Mouse (Mus musculus) heart, postnatal 0 days (tissue): Measurements from ENCODE around the gene Prss40. TPM values are rescaled to one million over a fixed set of nuclear protein-coding genes. Genes with fewer than 3 reads are reported as not detected.
A peak's percentile ranks its signal among the peaks of the same experiment; 100 is the strongest.

ENCODE experiments used
- ATAC-seq: fragments of 200-750 bp; cut with Nextera tagmentation; 2 replicates; pipeline ENCODE4 v1.8.0; 2017; ENCODE audit warnings: low read depth, moderate number of reproducible peaks, moderate library complexity; ENCODE audit not compliant: insufficient read depth
- DNase-seq: peaks from one replicate; pipeline ENCODE4 v3.0.0-alpha.2; 2016; ENCODE audit warnings: low spot score
- H3K27ac ChIP-seq: fragments of 300-500 bp; sonication (generic); 2 replicates; pipeline ENCODE4 v1.5.1; 2014; ENCODE audit warnings: low read depth, mild to moderate bottlenecking
- H3K27me3 ChIP-seq: fragments of 300-500 bp; sonication (generic); 2 replicates; pipeline ENCODE4 v1.6.1; 2014; ENCODE audit warnings: low read length, mixed read lengths; ENCODE audit not compliant: control insufficient read depth, insufficient read depth
- H3K36me3 ChIP-seq: fragments of 300-500 bp; sonication (generic); replicated peaks from 2 replicates; pipeline ENCODE4 v1.6.1; 2014; ENCODE audit warnings: low read length, mixed read lengths; ENCODE audit not compliant: control insufficient read depth, insufficient read depth
- H3K4me1 ChIP-seq: fragments of 300-500 bp; sonication (generic); 2 replicates; pipeline ENCODE4 v1.6.1; 2014; ENCODE audit warnings: antibody characterized with exemption; ENCODE audit not compliant: control insufficient read depth, insufficient read depth
- H3K4me2 ChIP-seq: fragments of 300-500 bp; sonication (generic); 2 replicates; pipeline ENCODE4 v1.6.1; 2014; ENCODE audit warnings: low read depth, mild to moderate bottlenecking, low read length, moderate library complexity
- H3K4me3 ChIP-seq: fragments of 300-500 bp; sonication (generic); 2 replicates; pipeline ENCODE4 v1.5.1; 2014; ENCODE audit warnings: low read depth, low read length
- H3K9ac ChIP-seq: fragments of 300-500 bp; sonication (generic); replicated peaks from 2 replicates; pipeline ENCODE4 v1.6.1; 2014; ENCODE audit warnings: low read depth, low read length, mixed read lengths
- H3K9me3 ChIP-seq: fragments of 300-500 bp; sonication (generic); replicated peaks from 2 replicates; pipeline ENCODE4 v1.6.1; 2016; ENCODE audit warnings: low read length; ENCODE audit not compliant: control insufficient read depth
- CTCF ChIP-seq: IDR thresholded peaks from 2 replicates; pipeline ENCODE4 v1.5.1; 2016; ENCODE audit warnings: antibody characterized with exemption, control low read depth, low read depth
- EP300 ChIP-seq: IDR thresholded peaks from 2 replicates; pipeline ENCODE4 v1.6.1; 2016; ENCODE audit warnings: antibody characterized with exemption, low read depth
- WGBS: fragments of 180-500 bp; shearing (Covaris S2); extraction: QIAGEN DNeasy Blood & Tissue Kit; methylation state at CpG from one replicate; pipeline ENCODE4 v1.1.7; 2014; 5-methylcytosine and 5-hydroxymethylcytosine counted together
- polyA plus RNA-seq: library from polyadenylated mRNA; unstranded; fragments of >200 nt; fragmentation: Nextera tagmentation; extraction: Ambion mirVana; gene quantifications from 2 replicates; pipeline ENCODE4 v1.2.1, GENCODE M21; 2015
- total RNA-seq: library from RNA; depleted of rRNA; stranded (reverse); fragments of >200 nt; gene quantifications from 2 replicates; pipeline ENCODE4 v1.2.3, GENCODE M21; 2014; ENCODE audit warnings: low replicate concordance; rRNA removed

Prss40 gene
- total RNA-seq (not detected in 2 replicates), polyA plus RNA-seq (not detected in 2 replicates)

GRCm38 (mm10) chr1:34560843-34561242 lies at the start of gene Prss40:
Gene Prss40, minus strand, starts transcription at chr1:34560943.
- Histone ChIP-seq H3K36me3 (no peaks in the 10 kb centered on the region), H3K4me3 (no peak within 1 kb of the TSS), H3K27me3 (no peaks in the 10 kb centered on the region), H3K4me2 (no peak within 1 kb of the TSS), H3K9ac (no peak within 1 kb of the TSS), H3K27ac (no peak within 1 kb of the TSS), H3K9me3 (no peaks in the 10 kb centered on the region), H3K4me1 (no peaks in the 10 kb centered on the region)
- ATAC-seq = no peak
- DNase-seq = no peak
- WGBS = 81% methylated on average over 15 of the region's 15 CpGs
- no peak for TF ChIP-seq CTCF
- no peak for TF ChIP-seq EP300

- no peaks in the 10 kb centered on the region for H3K27me3 ChIP-seq
- no peak overlapping the region for H3K4me3 ChIP-seq
- 8% methylated on average over 8 of the region's 8 CpGs for WGBS
- DNase-seq = peak; percentile 73
- no peak overlapping the region for H3K4me2 ChIP-seq
- H3K9me3 ChIP-seq = no peaks in the 10 kb centered on the region
- no peaks in the 10 kb centered on the region for H3K36me3 ChIP-seq
- TF ChIP-seq EP300 (no peak), CTCF (peak; percentile 97)
- no peak overlapping the region for H3K27ac ChIP-seq
- no peak overlapping the region for H3K9ac ChIP-seq
- no peaks in the 10 kb centered on the region for H3K4me1 ChIP-seq
- peak; percentile 58; the same call in 1 of the 2 replicates for ATAC-seq
These were observed 41.6 kb upstream of the Prss40 start for GRCm38 (mm10) chr1:34602363-34602762.

GRCm38 (mm10) chr1:34601323-34602047 lies 40.7 kb upstream of the Prss40 start:
- 64% methylated on average over 3 of the region's 3 CpGs for WGBS
- no peak overlapping the region for H3K4me2 ChIP-seq
- H3K9ac ChIP-seq = no peak overlapping the region
- H3K9me3 ChIP-seq = no peaks in the 10 kb centered on the region
- no peaks in the 10 kb centered on the region for H3K4me1 ChIP-seq
- H3K4me3 ChIP-seq = no peak overlapping the region
- ATAC-seq (no peak), DNase-seq (no peak)
- no peak for TF ChIP-seq EP300
- TF ChIP-seq CTCF = no peak
- H3K27ac ChIP-seq = no peak overlapping the region
- no peaks in the 10 kb centered on the region for H3K36me3 ChIP-seq
- H3K27me3 ChIP-seq = no peaks in the 10 kb centered on the region

- Histone ChIP-seq H3K4me3 (no peak overlapping the region), H3K4me1 (no peaks in the 10 kb centered on the region)
- 75% methylated on average over 15 of the region's 15 CpGs for WGBS
These were observed 39.3 kb upstream of the Prss40 start for GRCm38 (mm10) chr1:34600000-34600399.

GRCm38 (mm10) chr1:34587298-34588096 lies 26.8 kb upstream of the Prss40 start:
- Histone ChIP-seq H3K4me3 (no peak overlapping the region), H3K36me3 (no peaks in the 10 kb centered on the region), H3K4me2 (no peak overlapping the region), H3K27ac (no peak overlapping the region), H3K9ac (no peak overlapping the region), H3K9me3 (no peaks in the 10 kb centered on the region), H3K4me1 (no peaks in the 10 kb centered on the region), H3K27me3 (no peaks in the 10 kb centered on the region)
- 74% methylated on average over 22 of the region's 22 CpGs for WGBS
- ATAC-seq (no peak), DNase-seq (no peak)
- TF ChIP-seq EP300 (no peak), CTCF (no peak)

More at GRCm38 (mm10) chr1:34600000-34600399, 39.3 kb upstream of the Prss40 start:
- Histone ChIP-seq H3K9ac (no peak overlapping the region), H3K27me3 (no peaks in the 10 kb centered on the region), H3K4me2 (no peak overlapping the region), H3K36me3 (no peaks in the 10 kb centered on the region), H3K9me3 (no peaks in the 10 kb centered on the region), H3K27ac (no peak overlapping the region)
- ATAC-seq (no peak), DNase-seq (no peak)
- TF ChIP-seq CTCF = no peak
- no peak for TF ChIP-seq EP300
